Mouse (Mus musculus): ENCODE measurements around the gene Nhsl1. TPM values are rescaled to one million over a fixed set of nuclear protein-coding genes. Genes with fewer than 3 reads are reported as not detected.
"Not testable (repeated sequence)": the region's sequence is repeated elsewhere in the genome, so short reads cannot be mapped to it uniquely, and the experiment has no call there.

Gene Nhsl1
- polyA plus RNA-seq, 1 experiment: 0.74 TPM

GRCm38 (mm10) chr10:18431546-18431945 is 112.8 kb downstream of the Nhsl1 start:
- Histone ChIP-seq H3K4me1 (ENCODE audit: control insufficient read depth, insufficient read depth, insufficient read length) (no peaks in the 10 kb centered on the region), H3K27me3 (ENCODE audit: control insufficient read depth, insufficient read depth, low read length) (no peaks in the 10 kb centered on the region), H3K27ac (ENCODE audit: insufficient read depth, low read length) (no peak overlapping the region), H3K36me3 (ENCODE audit: control insufficient read depth, insufficient read depth, low read length) (no peaks in the 10 kb centered on the region), H3K4me3 (ENCODE audit: extremely low read depth, insufficient read depth, insufficient read length) (no peak overlapping the region)
- WGBS: 84% methylated on average over 3 of the region's 3 CpGs
- DNase-seq (ENCODE audit: low read depth in 1 of 2, low spot score in 2 of 2): no peak
- no peak for TF ChIP-seq POLR2A (IDR thresholded peaks at IDR 0.05; ENCODE audit: low read depth, low read length)
- TF ChIP-seq CTCF (IDR thresholded peaks at IDR 0.05; ENCODE audit: extremely low read depth, insufficient read depth, insufficient read length, insufficient replicate concordance): no peak

- TF ChIP-seq CTCF (IDR thresholded peaks at IDR 0.05; ENCODE audit: extremely low read depth, insufficient read depth, insufficient read length, insufficient replicate concordance) (no peak), POLR2A (IDR thresholded peaks at IDR 0.05; ENCODE audit: low read depth, low read length) (no peak)
These were observed 116.7 kb downstream of the Nhsl1 start for GRCm38 (mm10) chr10:18435454-18435853.

GRCm38 (mm10) chr10:18435938-18436337 is 117.2 kb downstream of the Nhsl1 start:
- no peak for DNase-seq (ENCODE audit: low read depth in 1 of 2, low spot score in 2 of 2)
- Histone ChIP-seq H3K27me3 (ENCODE audit: control insufficient read depth, insufficient read depth, low read length) (no peaks in the 10 kb centered on the region), H3K4me3 (ENCODE audit: extremely low read depth, insufficient read depth, insufficient read length) (no peak overlapping the region), H3K4me1 (ENCODE audit: control insufficient read depth, insufficient read depth, insufficient read length) (no peaks in the 10 kb centered on the region), H3K27ac (ENCODE audit: insufficient read depth, low read length) (no peak overlapping the region), H3K36me3 (ENCODE audit: control insufficient read depth, insufficient read depth, low read length) (no peaks in the 10 kb centered on the region)
- TF ChIP-seq CTCF (IDR thresholded peaks at IDR 0.05; ENCODE audit: extremely low read depth, insufficient read depth, insufficient read length, insufficient replicate concordance) (no peak), POLR2A (IDR thresholded peaks at IDR 0.05; ENCODE audit: low read depth, low read length) (no peak)
- WGBS: 88% methylated on average over 7 of the region's 7 CpGs

More at GRCm38 (mm10) chr10:18435454-18435853, 116.7 kb downstream of the Nhsl1 start:
- no peak overlapping the region for H3K4me3 ChIP-seq (ENCODE audit: extremely low read depth, insufficient read depth, insufficient read length)
- no peak for DNase-seq (ENCODE audit: low read depth in 1 of 2, low spot score in 2 of 2)
- no peak overlapping the region for H3K27ac ChIP-seq (ENCODE audit: insufficient read depth, low read length)
- no peaks in the 10 kb centered on the region for H3K27me3 ChIP-seq (ENCODE audit: control insufficient read depth, insufficient read depth, low read length)
- H3K36me3 ChIP-seq (ENCODE audit: control insufficient read depth, insufficient read depth, low read length): no peaks in the 10 kb centered on the region
- no peaks in the 10 kb centered on the region for H3K4me1 ChIP-seq (ENCODE audit: control insufficient read depth, insufficient read depth, insufficient read length)
- 92% methylated on average over 6 of the region's 6 CpGs for WGBS

DNA sequence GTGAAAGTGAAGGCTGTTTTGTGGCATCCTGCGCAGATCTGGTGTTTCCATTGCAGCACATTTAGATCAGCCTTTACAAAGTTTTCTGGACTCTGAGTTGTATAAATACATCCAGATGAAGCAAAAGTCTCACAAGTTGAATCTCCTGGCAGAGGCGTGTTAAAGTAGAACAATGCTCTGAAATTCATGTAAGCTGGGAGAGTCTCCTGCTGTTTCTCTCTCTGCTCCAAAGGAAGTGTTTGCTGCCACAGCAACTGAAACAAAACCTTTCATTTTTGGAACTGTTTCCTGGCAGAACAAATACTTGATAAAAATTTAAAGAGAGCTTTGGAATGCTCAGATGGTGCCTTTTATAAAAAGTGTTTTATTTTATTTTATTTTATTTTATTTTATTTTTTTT is 118.8 kb downstream of the Nhsl1 start:
- DNase-seq (ENCODE audit: low read depth in 1 of 2, low spot score in 2 of 2): no peak
- WGBS: 71% methylated on average over 2 of the region's 2 CpGs
- TF ChIP-seq CTCF (IDR thresholded peaks at IDR 0.05; ENCODE audit: extremely low read depth, insufficient read depth, insufficient read length, insufficient replicate concordance): no peak
- no peak for TF ChIP-seq POLR2A (IDR thresholded peaks at IDR 0.05; ENCODE audit: low read depth, low read length)
- H3K27me3 ChIP-seq (ENCODE audit: control insufficient read depth, insufficient read depth, low read length): no peaks in the 10 kb centered on the region
- H3K36me3 ChIP-seq (ENCODE audit: control insufficient read depth, insufficient read depth, low read length): no peaks in the 10 kb centered on the region
- no peak overlapping the region for H3K4me3 ChIP-seq (ENCODE audit: extremely low read depth, insufficient read depth, insufficient read length)
- no peak overlapping the region for H3K27ac ChIP-seq (ENCODE audit: insufficient read depth, low read length)
- no peaks in the 10 kb centered on the region for H3K4me1 ChIP-seq (ENCODE audit: control insufficient read depth, insufficient read depth, insufficient read length)

DNA sequence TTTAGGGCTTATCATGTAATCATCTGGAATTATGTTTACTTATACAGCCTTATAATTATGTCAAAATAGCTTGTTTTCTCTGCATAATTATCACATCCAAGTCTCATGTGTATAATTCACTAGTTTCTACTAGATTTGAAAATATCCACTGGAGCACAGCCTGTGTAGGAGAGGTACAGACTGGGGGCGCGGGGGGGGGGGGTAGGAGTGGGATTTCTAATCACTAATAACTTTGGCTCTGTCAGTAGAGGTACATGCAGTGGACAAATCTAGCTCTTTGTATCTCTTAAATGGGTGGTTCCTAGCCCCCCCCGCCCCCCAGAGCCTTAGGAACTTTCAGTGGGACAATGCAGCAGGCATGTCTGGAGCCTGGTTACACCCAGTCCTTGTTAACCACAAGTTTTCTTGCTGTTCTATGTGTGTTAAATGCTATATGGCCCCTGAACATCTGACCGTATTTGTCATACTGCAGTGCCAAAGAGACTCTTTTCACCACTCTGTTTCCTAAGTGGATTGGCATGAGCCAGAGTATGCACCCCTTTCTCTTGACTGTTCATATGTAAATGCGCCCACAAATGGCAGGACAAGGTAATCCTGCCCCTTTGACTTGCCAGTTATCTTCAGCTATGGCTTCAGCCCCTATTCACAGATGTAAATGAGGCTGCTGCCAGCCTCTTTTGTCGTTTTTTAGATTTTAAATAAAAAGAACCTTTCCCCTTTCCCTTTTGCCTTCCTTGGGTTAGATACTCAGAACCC is 127.0 kb downstream of the Nhsl1 start:
- Histone ChIP-seq H3K36me3 (ENCODE audit: control insufficient read depth, insufficient read depth, low read length) (no peaks in the 10 kb centered on the region), H3K27me3 (ENCODE audit: control insufficient read depth, insufficient read depth, low read length) (no peaks in the 10 kb centered on the region), H3K4me1 (ENCODE audit: control insufficient read depth, insufficient read depth, insufficient read length) (no peaks in the 10 kb centered on the region), H3K4me3 (ENCODE audit: extremely low read depth, insufficient read depth, insufficient read length) (no peak overlapping the region), H3K27ac (ENCODE audit: insufficient read depth, low read length) (no peak overlapping the region)
- WGBS: 84% methylated on average over 6 of the region's 6 CpGs
- TF ChIP-seq POLR2A (IDR thresholded peaks at IDR 0.05; ENCODE audit: low read depth, low read length) (no peak), CTCF (IDR thresholded peaks at IDR 0.05; ENCODE audit: extremely low read depth, insufficient read depth, insufficient read length, insufficient replicate concordance) (no peak)
- no peak for DNase-seq (ENCODE audit: low read depth in 1 of 2, low spot score in 2 of 2)

DNA sequence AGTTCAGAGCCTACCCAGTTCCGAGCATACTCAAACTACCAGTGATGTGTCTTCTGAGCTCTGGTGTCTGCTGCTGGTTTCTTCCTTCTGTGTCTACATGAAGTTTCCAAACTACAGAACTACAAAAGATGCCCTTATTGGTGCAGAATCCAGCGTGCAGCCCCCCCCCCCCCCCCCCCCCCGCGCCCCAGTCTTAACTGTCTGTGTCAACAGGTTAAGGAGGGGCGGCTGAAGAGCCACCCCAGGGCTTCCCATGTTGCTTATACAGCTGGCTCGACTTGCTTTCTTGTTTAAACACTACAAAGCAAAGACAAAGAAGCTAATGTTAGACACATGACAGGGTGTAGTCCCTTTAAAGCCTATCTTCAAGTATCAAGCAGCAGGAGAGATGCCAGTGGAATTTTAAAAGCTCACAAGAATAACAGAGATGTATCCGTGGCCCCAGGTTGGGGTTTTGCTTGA is 127.6 kb downstream of the Nhsl1 start:
- no peaks in the 10 kb centered on the region for H3K4me1 ChIP-seq (ENCODE audit: control insufficient read depth, insufficient read depth, insufficient read length)
- H3K27me3 ChIP-seq (ENCODE audit: control insufficient read depth, insufficient read depth, low read length): no peaks in the 10 kb centered on the region
- DNase-seq (ENCODE audit: low read depth in 1 of 2, low spot score in 2 of 2): no peak
- no peak overlapping the region for H3K27ac ChIP-seq (ENCODE audit: insufficient read depth, low read length)
- TF ChIP-seq POLR2A (IDR thresholded peaks at IDR 0.05; ENCODE audit: low read depth, low read length) (no peak), CTCF (IDR thresholded peaks at IDR 0.05; ENCODE audit: extremely low read depth, insufficient read depth, insufficient read length, insufficient replicate concordance) (no peak)
- no peak overlapping the region for H3K4me3 ChIP-seq (ENCODE audit: extremely low read depth, insufficient read depth, insufficient read length)
- 47% methylated on average over 7 of the region's 7 CpGs for WGBS
- no peaks in the 10 kb centered on the region for H3K36me3 ChIP-seq (ENCODE audit: control insufficient read depth, insufficient read depth, low read length)

- no peak for DNase-seq (ENCODE audit: low read depth in 1 of 2, low spot score in 2 of 2)
- no peak overlapping the region for H3K27ac ChIP-seq (ENCODE audit: insufficient read depth, low read length)
- H3K36me3 ChIP-seq (ENCODE audit: control insufficient read depth, insufficient read depth, low read length): no peaks in the 10 kb centered on the region
- no peak for TF ChIP-seq CTCF (IDR thresholded peaks at IDR 0.05; ENCODE audit: extremely low read depth, insufficient read depth, insufficient read length, insufficient replicate concordance)
- no peak for TF ChIP-seq POLR2A (IDR thresholded peaks at IDR 0.05; ENCODE audit: low read depth, low read length)
- WGBS: 76% methylated on average over 4 of the region's 4 CpGs
- no peak overlapping the region for H3K4me3 ChIP-seq (ENCODE audit: extremely low read depth, insufficient read depth, insufficient read length)
- H3K4me1 ChIP-seq (ENCODE audit: control insufficient read depth, insufficient read depth, insufficient read length): no peaks in the 10 kb centered on the region
- no peaks in the 10 kb centered on the region for H3K27me3 ChIP-seq (ENCODE audit: control insufficient read depth, insufficient read depth, low read length)
These were observed 128.5 kb downstream of the Nhsl1 start for GRCm38 (mm10) chr10:18447299-18447698.

DNA sequence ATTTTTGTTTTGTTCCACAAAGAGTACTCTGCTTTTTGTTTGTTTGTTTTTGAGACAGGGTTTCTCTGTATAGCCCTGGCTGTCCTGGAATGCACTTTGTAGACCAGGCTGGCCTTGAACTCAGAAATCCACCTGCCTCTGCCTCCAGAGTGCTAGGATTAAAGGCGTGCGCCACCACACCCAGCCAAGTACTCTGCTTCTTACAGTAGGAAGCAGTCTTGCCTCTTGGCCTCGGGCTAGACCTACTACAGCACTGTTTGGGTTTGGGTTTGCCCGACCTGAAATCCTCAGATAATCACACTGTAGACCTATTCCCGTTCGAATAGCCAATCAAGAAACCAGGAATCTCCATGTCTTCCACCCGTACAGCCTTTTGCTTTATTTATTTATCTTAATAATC is 130.1 kb downstream of the Nhsl1 start:
- H3K4me3 ChIP-seq (ENCODE audit: extremely low read depth, insufficient read depth, insufficient read length); H3K27me3 ChIP-seq (ENCODE audit: control insufficient read depth, insufficient read depth, low read length); H3K36me3 ChIP-seq (ENCODE audit: control insufficient read depth, insufficient read depth, low read length); H3K4me1 ChIP-seq (ENCODE audit: control insufficient read depth, insufficient read depth, insufficient read length); DNase-seq (ENCODE audit: low read depth in 1 of 2, low spot score in 2 of 2); H3K27ac ChIP-seq (ENCODE audit: insufficient read depth, low read length): not testable (repeated sequence)
- 92% methylated on average over 7 of the region's 7 CpGs for WGBS
